Mouse (Mus musculus): ENCODE data around the gene Ifnar1. TPM values are rescaled to one million over a fixed set of nuclear protein-coding genes. Genes with fewer than 3 reads are reported as not detected.

The Ifnar1 gene
- total and polyA plus RNA-seq, 3 experiments = 12.5 to 24.0 (median 23.6) TPM

GRCm38 (mm10) chr16:91531856-91532255 lies 46.8 kb downstream of the Ifnar1 start:
- Histone ChIP-seq H3K79me2 (replicated peaks; ENCODE audit: control insufficient read depth, insufficient read depth, low read length) (no peaks in the 10 kb centered on the region), H3K36me3 (ENCODE audit: control insufficient read depth, insufficient read depth, low read length) (no peaks in the 10 kb centered on the region), H3K27ac (peak overlapping the region; percentile 58), H3K4me3 (no peak overlapping the region), H3K9ac (ENCODE audit: low read depth, low read length) (no peak overlapping the region), H3K4me1 (ENCODE audit: control insufficient read depth, insufficient read depth, low read length) (peaks cover 7% of the 10 kb centered on the region), H3K27me3 (ENCODE audit: control insufficient read depth, insufficient read depth, low read length) (no peaks in the 10 kb centered on the region)
- 25% methylated on average over 6 of the region's 6 CpGs for WGBS
- TF ChIP-seq EP300 (IDR thresholded peaks at IDR 0.05; ENCODE audit: insufficient read depth, low read depth, low read length) (no peak), CTCF (IDR thresholded peaks at IDR 0.05) (no peak), POLR2A (IDR thresholded peaks at IDR 0.05; ENCODE audit: insufficient read depth, low read depth, low read length) (no peak)
- DNase-seq = no peak
- intact Hi-C loops (cut with DNase I) = loop anchor here (2.0 kb wide), 1 partner anchor 15 kb away; the partner anchor contains the start of gene Ifngr2

DNA sequence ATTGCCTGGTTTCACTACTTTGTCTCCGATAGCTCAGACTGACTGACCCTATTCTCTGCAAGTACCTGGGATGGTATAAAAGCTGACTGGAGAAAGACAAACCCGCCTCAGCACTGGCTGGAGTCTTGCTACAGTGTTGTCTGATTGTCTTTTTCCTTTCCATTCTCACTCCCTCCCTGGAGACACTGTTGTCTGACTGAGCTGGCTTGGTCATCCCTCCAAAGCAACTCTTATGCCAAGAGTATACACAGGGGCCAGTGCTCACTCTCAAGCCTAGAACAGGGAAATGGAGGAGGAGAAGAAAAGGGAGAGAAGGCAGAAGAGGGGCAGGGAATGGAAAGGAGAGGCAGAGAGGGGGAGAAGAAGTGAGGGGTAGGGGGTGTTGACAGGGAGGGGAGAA lies 47.4 kb downstream of the Ifnar1 start:
- H3K79me2 ChIP-seq (replicated peaks; ENCODE audit: control insufficient read depth, insufficient read depth, low read length) = no peaks in the 10 kb centered on the region
- H3K27me3 ChIP-seq (ENCODE audit: control insufficient read depth, insufficient read depth, low read length) = no peaks in the 10 kb centered on the region
- H3K4me3 ChIP-seq = no peak overlapping the region
- no peaks in the 10 kb centered on the region for H3K36me3 ChIP-seq (ENCODE audit: control insufficient read depth, insufficient read depth, low read length)
- H3K9ac ChIP-seq (ENCODE audit: low read depth, low read length) = no peak overlapping the region
- 45% methylated on average over 2 of the region's 2 CpGs for WGBS
- H3K27ac ChIP-seq = peak overlapping the region; percentile 58
- peaks cover 7% of the 10 kb centered on the region for H3K4me1 ChIP-seq (ENCODE audit: control insufficient read depth, insufficient read depth, low read length)
- no peak for TF ChIP-seq EP300 (IDR thresholded peaks at IDR 0.05; ENCODE audit: insufficient read depth, low read depth, low read length)
- no peak for TF ChIP-seq CTCF (IDR thresholded peaks at IDR 0.05)
- TF ChIP-seq POLR2A (IDR thresholded peaks at IDR 0.05; ENCODE audit: insufficient read depth, low read depth, low read length) = no peak
- intact Hi-C loops (cut with DNase I) = loop anchor here (2.0 kb wide), 1 partner anchor 14 kb away; the partner anchor contains the start of gene Ifngr2
- DNase-seq = no peak

DNA sequence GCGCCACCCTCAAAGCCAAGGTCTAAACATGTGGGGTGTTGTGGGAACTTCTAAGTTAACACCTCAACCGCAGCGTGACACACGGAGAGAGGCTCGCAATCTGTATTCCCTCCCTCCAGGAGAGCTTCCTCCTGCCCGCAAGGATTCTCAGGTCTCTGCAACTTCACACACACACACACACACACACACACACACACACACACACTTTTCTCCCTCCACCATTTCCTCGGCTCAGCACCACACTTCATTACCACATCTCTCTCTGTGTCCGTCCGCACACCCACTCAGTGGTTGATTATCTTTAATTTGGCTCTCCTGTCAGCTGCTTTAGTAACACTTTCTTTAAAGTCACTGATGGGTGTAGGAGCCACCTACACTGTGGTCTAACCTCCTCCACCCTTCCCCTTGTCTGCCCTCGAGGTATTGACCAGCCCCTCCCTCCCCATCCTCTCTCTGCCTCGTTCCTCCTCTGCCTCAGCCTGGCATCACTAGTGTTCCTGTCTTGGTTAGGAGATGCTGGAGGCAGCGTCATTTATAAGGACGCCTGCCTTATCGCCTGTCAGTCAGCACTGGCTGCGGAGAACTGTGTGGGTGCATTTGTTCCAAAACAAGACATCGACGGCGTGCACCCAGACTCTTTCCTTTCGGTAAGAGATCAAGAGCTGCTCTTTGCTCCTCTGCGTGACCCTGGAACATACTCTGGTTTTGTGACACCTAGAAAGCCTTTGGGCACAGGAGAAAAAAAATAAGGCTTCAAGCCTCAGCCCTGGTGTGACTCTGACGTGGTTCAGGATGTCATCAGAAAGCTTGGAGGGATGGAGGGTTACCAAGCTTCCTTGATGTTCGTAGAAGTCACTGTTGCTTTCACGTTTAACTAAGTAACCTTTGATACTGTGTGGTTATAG lies 48.3 kb downstream of the Ifnar1 start:
- Histone ChIP-seq H3K4me3 (no peak overlapping the region), H3K4me1 (ENCODE audit: control insufficient read depth, insufficient read depth, low read length) (peaks cover 12% of the 10 kb centered on the region), H3K27ac (no peak overlapping the region), H3K36me3 (ENCODE audit: control insufficient read depth, insufficient read depth, low read length) (no peaks in the 10 kb centered on the region), H3K27me3 (ENCODE audit: control insufficient read depth, insufficient read depth, low read length) (no peaks in the 10 kb centered on the region), H3K9ac (ENCODE audit: low read depth, low read length) (peak overlapping the region; percentile 3; the same call in 1 of the 2 replicates), H3K79me2 (replicated peaks; ENCODE audit: control insufficient read depth, insufficient read depth, low read length) (no peaks in the 10 kb centered on the region)
- DNase-seq = no peak
- TF ChIP-seq CTCF (IDR thresholded peaks at IDR 0.05) (no peak), EP300 (IDR thresholded peaks at IDR 0.05; ENCODE audit: insufficient read depth, low read depth, low read length) (no peak), POLR2A (IDR thresholded peaks at IDR 0.05; ENCODE audit: insufficient read depth, low read depth, low read length) (no peak)
- intact Hi-C loops (cut with DNase I) = loop anchor here (2.0 kb wide), 1 partner anchor 13 kb away; the partner anchor contains the start of gene Ifngr2
- WGBS = 36% methylated on average over 23 of the region's 23 CpGs

GRCm38 (mm10) chr16:91534477-91534876 lies 49.4 kb downstream of the Ifnar1 start:
- no peaks in the 10 kb centered on the region for H3K36me3 ChIP-seq (ENCODE audit: control insufficient read depth, insufficient read depth, low read length)
- H3K79me2 ChIP-seq (replicated peaks; ENCODE audit: control insufficient read depth, insufficient read depth, low read length) = no peaks in the 10 kb centered on the region
- H3K27me3 ChIP-seq (ENCODE audit: control insufficient read depth, insufficient read depth, low read length) = no peaks in the 10 kb centered on the region
- no peak for DNase-seq
- intact Hi-C loops (cut with DNase I) = no loop called here
- H3K9ac ChIP-seq (ENCODE audit: low read depth, low read length) = no peak overlapping the region
- H3K27ac ChIP-seq = no peak overlapping the region
- WGBS = 45% methylated on average over 13 of the region's 13 CpGs
- H3K4me3 ChIP-seq = no peak overlapping the region
- TF ChIP-seq POLR2A (IDR thresholded peaks at IDR 0.05; ENCODE audit: insufficient read depth, low read depth, low read length) = no peak
- TF ChIP-seq EP300 (IDR thresholded peaks at IDR 0.05; ENCODE audit: insufficient read depth, low read depth, low read length) = no peak
- no peak for TF ChIP-seq CTCF (IDR thresholded peaks at IDR 0.05)
- peaks cover 16% of the 10 kb centered on the region for H3K4me1 ChIP-seq (ENCODE audit: control insufficient read depth, insufficient read depth, low read length)

DNA sequence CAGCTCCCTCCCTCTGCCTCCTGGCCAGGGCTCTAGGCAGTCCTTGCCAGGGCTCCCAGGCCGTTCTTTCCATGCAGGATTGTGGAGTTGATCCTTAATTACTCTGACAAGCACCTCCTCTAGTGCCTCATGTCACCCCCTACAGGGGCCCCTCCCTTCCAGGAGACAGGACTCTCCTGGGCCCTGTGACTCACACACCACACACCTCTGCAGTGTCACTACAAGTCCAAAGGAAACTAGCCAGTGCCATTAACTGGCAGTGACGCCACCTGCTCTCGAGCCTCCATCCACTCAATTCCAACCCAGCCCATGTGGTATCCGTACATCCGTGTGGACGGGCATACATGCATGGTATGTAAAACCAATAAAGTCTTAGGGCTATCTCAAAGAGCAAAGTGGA lies 49.9 kb downstream of the Ifnar1 start:
- Histone ChIP-seq H3K79me2 (replicated peaks; ENCODE audit: control insufficient read depth, insufficient read depth, low read length) (no peaks in the 10 kb centered on the region), H3K27me3 (ENCODE audit: control insufficient read depth, insufficient read depth, low read length) (no peaks in the 10 kb centered on the region), H3K4me1 (ENCODE audit: control insufficient read depth, insufficient read depth, low read length) (peaks cover 16% of the 10 kb centered on the region), H3K4me3 (no peak overlapping the region), H3K27ac (no peak overlapping the region), H3K9ac (ENCODE audit: low read depth, low read length) (no peak overlapping the region), H3K36me3 (ENCODE audit: control insufficient read depth, insufficient read depth, low read length) (no peaks in the 10 kb centered on the region)
- DNase-seq = no peak
- no peak for TF ChIP-seq EP300 (IDR thresholded peaks at IDR 0.05; ENCODE audit: insufficient read depth, low read depth, low read length)
- WGBS = 64% methylated on average over 6 of the region's 6 CpGs
- intact Hi-C loops (cut with DNase I) = no loop called here

DNA sequence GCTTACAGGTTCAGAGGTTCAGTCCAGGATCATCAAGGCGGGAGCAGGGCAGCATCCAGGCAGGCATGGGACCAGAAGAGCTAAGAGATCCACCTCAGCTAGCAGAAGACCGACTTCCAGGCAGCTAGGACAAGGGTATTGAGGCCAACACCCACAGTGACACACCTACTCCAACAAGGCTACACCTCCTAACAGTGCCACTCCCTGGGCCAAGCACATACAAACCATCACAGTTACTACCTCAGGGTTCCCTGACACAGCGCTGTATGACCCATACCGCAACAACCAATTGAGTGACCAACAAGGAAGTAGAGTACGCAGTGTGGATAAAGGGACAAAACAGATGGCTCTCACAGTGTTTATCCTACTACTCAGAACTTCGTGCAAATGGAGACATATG lies 51.3 kb downstream of the Ifnar1 start:
- peaks cover 17% of the 10 kb centered on the region for H3K4me1 ChIP-seq (ENCODE audit: control insufficient read depth, insufficient read depth, low read length)
- intact Hi-C loops (cut with DNase I) = no loop called here
- DNase-seq = no peak
- no peak overlapping the region for H3K9ac ChIP-seq (ENCODE audit: low read depth, low read length)
- TF ChIP-seq POLR2A (IDR thresholded peaks at IDR 0.05; ENCODE audit: insufficient read depth, low read depth, low read length) (no peak), EP300 (IDR thresholded peaks at IDR 0.05; ENCODE audit: insufficient read depth, low read depth, low read length) (no peak), CTCF (IDR thresholded peaks at IDR 0.05) (no peak)
- no peak overlapping the region for H3K27ac ChIP-seq
- H3K36me3 ChIP-seq (ENCODE audit: control insufficient read depth, insufficient read depth, low read length) = no peaks in the 10 kb centered on the region
- no peaks in the 10 kb centered on the region for H3K27me3 ChIP-seq (ENCODE audit: control insufficient read depth, insufficient read depth, low read length)
- WGBS = 91% methylated on average over 6 of the region's 6 CpGs
- no peak overlapping the region for H3K4me3 ChIP-seq
- H3K79me2 ChIP-seq (replicated peaks; ENCODE audit: control insufficient read depth, insufficient read depth, low read length) = no peaks in the 10 kb centered on the region
